Comparison of ENCODE assay signal across 29 mouse cellular contexts in the genomic region with DNA sequence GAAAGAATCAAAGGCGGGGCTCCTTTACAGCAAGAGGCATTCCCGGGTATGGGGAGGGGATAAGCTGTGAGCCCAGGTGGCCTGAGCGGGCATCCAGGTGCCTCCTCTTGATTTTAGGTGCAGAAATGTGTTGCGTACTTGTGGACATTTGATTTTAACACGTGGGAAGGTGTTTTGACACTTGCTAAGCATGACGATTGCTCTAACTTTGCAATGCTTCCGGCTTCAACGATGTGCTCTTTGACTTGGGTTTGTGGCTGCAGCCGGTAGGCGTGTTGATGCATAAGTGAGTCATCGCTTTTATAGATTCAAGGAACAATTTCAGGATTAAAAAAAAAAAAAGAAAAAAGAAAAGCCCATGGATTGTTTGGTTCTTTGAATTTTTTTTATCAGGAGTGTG. TPM values are rescaled to one million over a fixed set of nuclear protein-coding genes. Genes with fewer than 3 reads are reported as not detected.
DNase-seq lines count a peak whose midpoint lies in the region; TF ChIP-seq lines count a peak whose summit lies in the region.
"Had no signal": no experiment of that assay in that cellular context is flagged by ENCODE, and none has a peak within 500 bp of the region (broad histone marks: within the 10 kb centered on the region; RNA-seq: fewer than 3 reads in every experiment).

No protein-coding gene starts in this region.

- H3K36me3 ChIP-seq in myocyte (ENCODE audit: control insufficient read depth, insufficient read depth): no peaks in the 10 kb centered on the region
- H3K36me3 ChIP-seq: embryonic facial prominence, embryonic 10.5 days; embryonic facial prominence, embryonic 13.5 days; forebrain, embryonic 12.5 days; forebrain, embryonic 15.5 days; G1E; heart, embryonic 12.5 days; heart, embryonic 15.5 days had no signal

- H3K79me2 ChIP-seq in myocyte (ENCODE audit: control insufficient read depth, insufficient read depth): no peaks in the 10 kb centered on the region

- DNase-seq in adrenal gland, postnatal 10 days: peak; percentile 0
- no peak for DNase-seq in adrenal gland, postnatal 36 days
- peak; percentile 8 to 25 for DNase-seq in right cerebral cortex, adult 2 months (ENCODE audit: low spot score in 2 of 2)
- no peak for DNase-seq in right cerebral cortex, postnatal 10 days (ENCODE audit: low spot score in 2 of 2)
- peak; percentile 21 for DNase-seq in brain, adult 2 months (ENCODE audit: low read depth, low spot score)
- DNase-seq in cerebellum, adult 9-10 months: no peak
- no peak for DNase-seq in kidney, postnatal 14 days
- DNase-seq: adrenal gland, adult 2 months; adrenal gland, postnatal 25 days; cerebellum, adult 11 months; cerebellum, adult 2 months; cerebellum, postnatal 10 days; cerebellum, postnatal 36 days; embryo, embryonic 11 days; gastrocnemius, adult 2 months; gastrocnemius, postnatal 25 days; heart, postnatal 10 days; heart, postnatal 36 days had no signal

- no peak for TF ChIP-seq POLR2A in myocyte (IDR thresholded peaks at IDR 0.05; ENCODE audit: insufficient read length, low read depth)

- H3K4me3 ChIP-seq in myocyte: no peak overlapping the region
- H3K4me3 ChIP-seq: embryonic facial prominence, embryonic 10.5 days; embryonic facial prominence, embryonic 13.5 days; erythroblast, embryonic 14.5 days; forebrain, embryonic 12.5 days; forebrain, embryonic 15.5 days; gastrocnemius, adult 2 months; heart, embryonic 12.5 days; heart, embryonic 15.5 days had no signal

- H3K4me2 ChIP-seq in myocyte (ENCODE audit: low read depth): peak overlapping the region; percentile 44
- H3K4me2 ChIP-seq: embryonic facial prominence, embryonic 13.5 days; forebrain, embryonic 12.5 days; forebrain, embryonic 15.5 days; heart, embryonic 12.5 days; heart, embryonic 15.5 days; hindbrain, embryonic 14.5 days had no signal

- no peak overlapping the region for H3ac ChIP-seq in myocyte (ENCODE audit: control insufficient read depth, insufficient read length)

- no peaks in the 10 kb centered on the region for H3K27me3 ChIP-seq in myocyte (ENCODE audit: control insufficient read depth, insufficient read depth, insufficient read length)
- H3K27me3 ChIP-seq: CH12.LX; embryonic facial prominence, embryonic 13.5 days; forebrain, embryonic 12.5 days; forebrain, embryonic 15.5 days; heart, embryonic 12.5 days; heart, embryonic 15.5 days had no signal

TF ChIP-seq in myocyte, 11 proteins besides CTCF, POLR2A, EP300 and RAD21:
- TF ChIP-seq SRF (IDR thresholded peaks at IDR 0.05; ENCODE audit: control insufficient read depth, insufficient read length, low read depth): no peak
- peak; percentile 20 for TF ChIP-seq MAX (IDR thresholded peaks at IDR 0.05; ENCODE audit: low read depth)

RNA-seq across cellular contexts. Expression of gene Spry2, which starts 58.5 kb away (rescaled TPM):
- 10 to 100 TPM; 39.4 to 41.3 TPM for total RNA-seq in adrenal gland, postnatal 10 days (2021)
- 10 to 100 TPM; 38.1 to 38.6 TPM for total RNA-seq in adrenal gland, postnatal 36 days (2021)
- 32.0 TPM for polyA plus RNA-seq in myocyte (2012; fragmentation: generic; extraction: Trizol)
- total RNA-seq: CH12.LX had no signal
- polyA plus RNA-seq: erythroblast, embryonic 14.5 days; G1E had no signal

Comparison
In these comparisons a context has a peak if more than half of its experiments do, and no peak if none do; other contexts are left out.
1. DNase-seq: peak in adrenal gland, postnatal 10 days (single experiment), right cerebral cortex, adult 2 months (2 of 2) and brain, adult 2 months (single experiment); none in adrenal gland, postnatal 36 days (0 of 2), right cerebral cortex, postnatal 10 days (0 of 2), cerebellum, adult 9-10 months (single experiment) and kidney, postnatal 14 days (single experiment).